20 mouse cellular contexts compared by ENCODE assay signal in genomic region chr12:77428165-77428564, GRCm38 (mm10).
A peak's percentile ranks its signal among the peaks of the same experiment; 100 is the strongest.
DNase-seq lines count a peak whose midpoint lies in the region; ATAC-seq and TF ChIP-seq lines count a peak whose summit lies in the region.
"Had no signal": no experiment of that assay in that cellular context is flagged by ENCODE, and none has a peak within 500 bp of the region (broad histone marks: within the 10 kb centered on the region; RNA-seq: fewer than 3 reads in every experiment).

No protein-coding gene starts in this region.

- H3K9ac ChIP-seq in midbrain, embryonic 11.5 days (ENCODE audit: low read length): no peak overlapping the region
- no peak overlapping the region for H3K9ac ChIP-seq in midbrain, embryonic 14.5 days (replicated peaks; ENCODE audit: low read length)
- H3K9ac ChIP-seq in MEL (ENCODE audit: control insufficient read depth, low read depth, low read length, poor library complexity, severe bottlenecking): no peak overlapping the region

- TF ChIP-seq CTCF in MEL (IDR thresholded peaks at IDR 0.05 in 2 of 3, conservative IDR thresholded peaks at IDR 0.05 in 1 of 3; ENCODE audit: control insufficient read depth in 1 of 3, insufficient read depth in 1 of 3, low read depth in 2 of 3, low read length in 3 of 3, poor library complexity in 1 of 3, severe bottlenecking in 1 of 3): no peak

- no peak overlapping the region for H3K4me2 ChIP-seq in midbrain, embryonic 11.5 days
- no peak overlapping the region for H3K4me2 ChIP-seq in midbrain, embryonic 14.5 days (ENCODE audit: low read length)

- TF ChIP-seq EP300 in MEL (IDR thresholded peaks at IDR 0.05; ENCODE audit: low read depth in 1 of 2, low read length in 2 of 2): peak; percentile 49 to 60; a peak in 2 of 4 replicates

- 71% methylated on average over 1 of the region's 1 CpGs for WGBS in midbrain, embryonic 11.5 days
- WGBS in midbrain, embryonic 14.5 days: 82% methylated on average over 1 of the region's 1 CpGs

- ATAC-seq in midbrain, embryonic 11.5 days (ENCODE audit: low FRiP score): no peak
- no peak for ATAC-seq in midbrain, embryonic 14.5 days (ENCODE audit: low FRiP score, low TSS enrichment)
- ATAC-seq: activated CD4-positive, CD25-positive, alpha-beta regulatory T cell, adult 4 months; CD4-positive, CD25-positive, alpha-beta regulatory T cell, adult 4 months; Patski had no signal

- no peak overlapping the region for H3K27ac ChIP-seq in midbrain, embryonic 11.5 days (ENCODE audit: low read depth, low read length)
- no peak overlapping the region for H3K27ac ChIP-seq in midbrain, embryonic 14.5 days (replicated peaks; ENCODE audit: low read depth, low read length)
- H3K27ac ChIP-seq in MEL (ENCODE audit: control insufficient read depth, low read depth, low read length): no peak overlapping the region

- H3K79me2 ChIP-seq in MEL (ENCODE audit: control insufficient read depth, insufficient read depth, low read length, poor library complexity): peaks cover 2% of the 10 kb centered on the region; the same call in 1 of the 2 replicates

- H3K4me3 ChIP-seq in midbrain, embryonic 11.5 days (ENCODE audit: low read depth, low read length): no peak overlapping the region
- no peak overlapping the region for H3K4me3 ChIP-seq in midbrain, embryonic 14.5 days (replicated peaks; ENCODE audit: low read depth, low read length)
- H3K4me3 ChIP-seq in MEL (ENCODE audit: control insufficient read depth in 1 of 2, insufficient read depth in 1 of 2, low read depth in 2 of 2, low read length in 2 of 2): no peak overlapping the region

- no peaks in the 10 kb centered on the region; the same call in 1 of the 2 replicates for H3K4me1 ChIP-seq in midbrain, embryonic 11.5 days (ENCODE audit: control insufficient read depth, insufficient read depth, low read length)
- peaks cover 4% of the 10 kb centered on the region; the same call in 1 of the 2 replicates for H3K4me1 ChIP-seq in midbrain, embryonic 14.5 days (ENCODE audit: control insufficient read depth, insufficient read depth, low read length)
- peaks cover 2 to 9% of the 10 kb centered on the region in 2 experiments for H3K4me1 ChIP-seq in MEL (ENCODE audit: control insufficient read depth in 1 of 2, insufficient read depth in 2 of 2, low read length in 2 of 2)

- peak; percentile 51 for DNase-seq in midbrain, embryonic 11.5 days (ENCODE audit: low spot score, missing footprints)
- no peak for DNase-seq in midbrain, embryonic 14.5 days
- DNase-seq in MEL (ENCODE audit: low read depth, low spot score): no peak
- no peak for DNase-seq in spleen, adult 12 weeks (ENCODE audit: low spot score)
- DNase-seq: adrenal gland, adult 2 months; adrenal gland, adult 8-10 months; adrenal gland, postnatal 10 days; adrenal gland, postnatal 14 days; adrenal gland, postnatal 25 days; adrenal gland, postnatal 36 days; B cell, adult 2 months; cerebellum, adult 11 months; cerebellum, adult 11-12 months; cerebellum, adult 18-20 months; cerebellum, adult 2 months had no signal

- TF ChIP-seq RAD21 in MEL (IDR thresholded peaks at IDR 0.05; ENCODE audit: low read depth, low read length): no peak

- H3K9me3 ChIP-seq in midbrain, embryonic 11.5 days (ENCODE audit: control insufficient read depth, low read length): no peaks in the 10 kb centered on the region
- H3K9me3 ChIP-seq in midbrain, embryonic 14.5 days (ENCODE audit: control insufficient read depth, low read length): no peaks in the 10 kb centered on the region
- no peaks in the 10 kb centered on the region for H3K9me3 ChIP-seq in MEL (replicated peaks; ENCODE audit: insufficient read depth, low read length)
- H3K9me3 ChIP-seq: G1E had no signal

- H3K36me3 ChIP-seq in midbrain, embryonic 11.5 days (ENCODE audit: control insufficient read depth, insufficient read depth, low read length): no peaks in the 10 kb centered on the region
- no peaks in the 10 kb centered on the region for H3K36me3 ChIP-seq in midbrain, embryonic 14.5 days (ENCODE audit: control insufficient read depth, insufficient read depth, low read length)
- H3K36me3 ChIP-seq in MEL (ENCODE audit: control insufficient read depth in 1 of 2, insufficient read depth in 2 of 2, low read length in 2 of 2): peaks cover 0 to 19% of the 10 kb centered on the region in 2 experiments; a peak in 2 of 4 replicates

- no peaks in the 10 kb centered on the region for H3K27me3 ChIP-seq in midbrain, embryonic 11.5 days (ENCODE audit: control insufficient read depth, insufficient read depth, low read length)
- no peaks in the 10 kb centered on the region for H3K27me3 ChIP-seq in midbrain, embryonic 14.5 days (ENCODE audit: control insufficient read depth, insufficient read depth, low read length)
- H3K27me3 ChIP-seq in MEL (ENCODE audit: control insufficient read depth in 1 of 2, insufficient read depth in 2 of 2, low read length in 2 of 2): no peaks in the 10 kb centered on the region
- H3K27me3 ChIP-seq: CH12.LX, Patski had no signal

- no peak for TF ChIP-seq POLR2A in MEL (IDR thresholded peaks at IDR 0.05; ENCODE audit: control insufficient read depth in 1 of 2, insufficient read depth in 1 of 2, low read depth in 1 of 2, low read length in 2 of 2, poor library complexity in 1 of 2)

TF ChIP-seq in MEL, 35 proteins besides CTCF, POLR2A, EP300 and RAD21:
- TF ChIP-seq HCFC1 (IDR thresholded peaks at IDR 0.05; ENCODE audit: low read depth, low read length): no peak
- peak; percentile 68 for TF ChIP-seq GATA1 (IDR thresholded peaks at IDR 0.05; ENCODE audit: low read depth, low read length)
- 0 out of 2 replicates have a peak, but pooled peaks have one; percentile 22 for TF ChIP-seq RCOR1 (IDR thresholded peaks at IDR 0.05; ENCODE audit: low read depth, low read length)
- no peak for TF ChIP-seq POLR2AphosphoS5 (IDR thresholded peaks at IDR 0.05; ENCODE audit: borderline replicate concordance, low read depth, low read length)
TF ChIP-seq in MEL: peak in this region for 2.
